Mouse (Mus musculus) kidney, adult 2 months (tissue): ENCODE data around the gene Metap1d.

Experiments used
- CTCF ChIP-seq: fragments of 200-500 bp; conservative IDR thresholded peaks from 2 replicates; pipeline ENCODE4 v1.5.1; 2011; ENCODE audit warnings: low read depth, mild to moderate bottlenecking, control low read depth, low read length, moderate library complexity, mixed read lengths; ENCODE audit not compliant: insufficient read depth, insufficient read length
- POLR2A ChIP-seq: fragments of 200-500 bp; IDR thresholded peaks from one replicate; pipeline ENCODE4 v1.6.1; 2011; ENCODE audit warnings: low read depth, low read length, control low read depth

- TF ChIP-seq POLR2A (no peak), CTCF (no peak)
Measured at GRCm38 (mm10) chr2:71533094-71533493, 80.0 kb downstream of the Metap1d start.
